Mouse (Mus musculus) lung, embryonic 15.5 days (tissue): Measurements from ENCODE around the gene Krr1. TPM values are rescaled to one million over a fixed set of nuclear protein-coding genes. Genes with fewer than 3 reads are reported as not detected.
"Not testable (repeated sequence)": the region's sequence is repeated elsewhere in the genome, so short reads cannot be mapped to it uniquely, and the experiment has no call there.

Source experiments
- ATAC-seq: fragments of 200-750 bp; cut with Nextera tagmentation; 2 replicates; pipeline ENCODE4 v1.8.0; 2017; ENCODE audit warnings: moderate number of reproducible peaks, borderline replicate concordance; ENCODE audit not compliant: low FRiP score, low TSS enrichment; ENCODE audit errors: extremely low read depth
- H3K27ac ChIP-seq: fragments of 300-500 bp; sonication (generic); 2 replicates; pipeline ENCODE4 v1.5.1; 2015; ENCODE audit warnings: moderate library complexity, mild to moderate bottlenecking, inconsistent platforms
- H3K27me3 ChIP-seq: fragments of 300-500 bp; sonication (generic); 2 replicates; pipeline ENCODE4 v1.6.1; 2015; ENCODE audit warnings: inconsistent platforms
- H3K36me3 ChIP-seq: fragments of 300-500 bp; sonication (generic); 2 replicates; pipeline ENCODE4 v1.6.1; 2015; ENCODE audit warnings: inconsistent platforms
- H3K4me1 ChIP-seq: fragments of 300-500 bp; sonication (generic); 2 replicates; pipeline ENCODE4 v1.6.1; 2015; ENCODE audit warnings: inconsistent platforms
- H3K4me2 ChIP-seq: fragments of 300-500 bp; sonication (generic); 2 replicates; pipeline ENCODE4 v1.6.1; 2015; ENCODE audit warnings: inconsistent platforms, mild to moderate bottlenecking, moderate library complexity
- H3K4me3 ChIP-seq: fragments of 300-500 bp; sonication (generic); 2 replicates; pipeline ENCODE4 v1.5.1; 2015; ENCODE audit warnings: mild to moderate bottlenecking, inconsistent platforms
- H3K9ac ChIP-seq: fragments of 300-500 bp; sonication (generic); 2 replicates; pipeline ENCODE4 v1.6.1; 2015; ENCODE audit warnings: inconsistent platforms
- H3K9me3 ChIP-seq: fragments of 300-500 bp; sonication (generic); 2 replicates; pipeline ENCODE4 v1.6.1; 2016; ENCODE audit warnings: inconsistent platforms
- WGBS: fragments of 180-500 bp; shearing (Covaris S2); methylation state at CpG from one replicate; pipeline ENCODE4 v1.1.7; 2015; 5-methylcytosine and 5-hydroxymethylcytosine counted together
- polyA plus RNA-seq: library from polyadenylated mRNA; unstranded; fragments of >200 nt; fragmentation: Nextera tagmentation; extraction: Ambion mirVana; gene quantifications from 2 replicates; pipeline ENCODE4 v1.2.1, GENCODE M21; 2015

Krr1 gene
- polyA plus RNA-seq, 1 experiment from 2014 or later = 49.1 TPM

- H3K36me3 ChIP-seq = peaks cover 44% of the 10 kb centered on the region
Observed at GRCm38 (mm10) chr10:111986453-111986852, 14.0 kb downstream of the Krr1 start.

DNA sequence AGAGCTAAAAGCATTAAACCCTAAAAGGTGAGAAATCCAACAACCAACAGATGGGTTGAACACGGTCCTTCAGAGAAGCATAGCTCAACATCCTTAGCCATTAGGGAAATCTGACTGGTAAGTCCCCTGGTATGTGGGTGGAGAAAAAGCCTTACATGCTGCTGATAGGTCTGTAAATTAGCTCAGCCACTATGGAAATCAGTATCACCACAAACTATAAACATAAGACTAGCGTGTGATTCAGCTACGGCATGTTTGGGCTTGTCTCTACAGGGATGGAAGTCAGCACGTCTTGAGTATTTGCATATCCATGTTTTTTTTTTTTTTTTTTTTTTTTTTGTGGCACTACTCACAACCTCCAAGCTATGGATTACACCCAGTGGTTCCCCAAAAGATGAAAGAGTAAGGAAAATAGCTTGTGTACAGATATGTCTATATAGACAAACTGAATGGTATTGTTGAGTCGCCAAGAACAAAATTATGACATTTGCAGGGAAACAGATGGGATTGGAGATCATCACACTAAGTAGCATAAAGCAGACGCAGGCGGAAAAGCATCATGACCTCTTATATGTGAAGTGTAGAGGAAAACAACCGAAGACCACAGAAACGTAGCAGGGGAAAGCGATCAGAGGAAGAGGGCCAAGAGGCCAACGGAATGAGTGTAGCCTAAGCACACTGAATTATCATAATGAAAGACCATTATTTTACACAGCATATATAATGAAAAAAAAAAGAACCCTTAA, 23.5 kb downstream of the Krr1 start:
- no peaks in the 10 kb centered on the region for H3K27me3 ChIP-seq
- H3K4me1 ChIP-seq = no peaks in the 10 kb centered on the region
- H3K9me3 ChIP-seq = no peaks in the 10 kb centered on the region
- no peak overlapping the region for H3K9ac ChIP-seq
- H3K36me3 ChIP-seq = no peaks in the 10 kb centered on the region
- H3K27ac ChIP-seq = no peak overlapping the region
- no peak overlapping the region for H3K4me2 ChIP-seq
- no peak for ATAC-seq
- 80% methylated on average over 11 of the region's 11 CpGs for WGBS
- no peak overlapping the region for H3K4me3 ChIP-seq

More at GRCm38 (mm10) chr10:111986453-111986852, 14.0 kb downstream of the Krr1 start:
- H3K27me3 ChIP-seq = no peaks in the 10 kb centered on the region
- no peaks in the 10 kb centered on the region for H3K9me3 ChIP-seq
- 81% methylated on average over 6 of the region's 6 CpGs for WGBS
- H3K4me3 ChIP-seq = no peak overlapping the region
- no peak overlapping the region for H3K4me2 ChIP-seq
- H3K4me1 ChIP-seq = no peaks in the 10 kb centered on the region
- ATAC-seq = no peak
- no peak overlapping the region for H3K9ac ChIP-seq
- H3K27ac ChIP-seq = no peak overlapping the region

- H3K27me3 ChIP-seq = no peaks in the 10 kb centered on the region
- H3K4me3 ChIP-seq = no peak overlapping the region
- no peaks in the 10 kb centered on the region for H3K36me3 ChIP-seq
- WGBS = 83% methylated on average over 7 of the region's 7 CpGs
- H3K9me3 ChIP-seq = no peaks in the 10 kb centered on the region
- no peaks in the 10 kb centered on the region for H3K4me1 ChIP-seq
- no peak overlapping the region for H3K4me2 ChIP-seq
- H3K27ac ChIP-seq = no peak overlapping the region
- no peak overlapping the region for H3K9ac ChIP-seq
- ATAC-seq = no peak
Observed at GRCm38 (mm10) chr10:111996549-111996904, 24.1 kb downstream of the Krr1 start.

- Histone ChIP-seq H3K27me3 (no peaks in the 10 kb centered on the region), H3K27ac (no peak overlapping the region), H3K9ac (no peak overlapping the region), H3K36me3 (no peaks in the 10 kb centered on the region), H3K4me2 (no peak overlapping the region), H3K4me3 (no peak overlapping the region), H3K4me1 (no peaks in the 10 kb centered on the region), H3K9me3 (no peaks in the 10 kb centered on the region)
- ATAC-seq = no peak
- 64% methylated on average over 8 of the region's 8 CpGs for WGBS
Observed at GRCm38 (mm10) chr10:111996911-111997347, 24.5 kb downstream of the Krr1 start.

GRCm38 (mm10) chr10:111997671-111998070, 25.2 kb downstream of the Krr1 start:
- no peak for ATAC-seq
- no peaks in the 10 kb centered on the region for H3K4me1 ChIP-seq

DNA sequence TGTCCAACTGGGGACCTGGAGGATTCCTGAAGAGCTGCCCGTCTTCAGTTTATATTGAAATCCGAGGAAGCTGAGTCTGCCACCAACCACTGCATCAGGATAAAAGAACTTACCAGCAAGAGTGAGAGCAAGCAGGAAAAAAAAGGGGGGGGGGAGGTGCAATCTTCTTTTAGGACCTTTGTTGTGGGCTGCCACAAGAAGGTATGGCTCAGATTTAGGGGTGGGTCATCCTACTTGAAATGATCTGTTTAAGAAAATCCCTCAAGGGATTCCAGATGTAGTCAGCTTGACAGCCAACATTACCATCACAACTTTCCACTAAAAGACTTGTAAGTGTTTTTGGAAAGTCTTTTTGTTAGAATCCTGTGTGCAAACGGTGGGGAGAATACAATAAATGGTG, 27.3 kb downstream of the Krr1 start:
- H3K36me3 ChIP-seq = no peaks in the 10 kb centered on the region
- H3K4me2 ChIP-seq = no peak overlapping the region
- H3K4me3 ChIP-seq = no peak overlapping the region
- H3K9me3 ChIP-seq = no peaks in the 10 kb centered on the region
- no peak overlapping the region for H3K27ac ChIP-seq
- no peaks in the 10 kb centered on the region for H3K27me3 ChIP-seq
- no peaks in the 10 kb centered on the region for H3K4me1 ChIP-seq
- no peak overlapping the region for H3K9ac ChIP-seq
- ATAC-seq = no peak
- WGBS = 57% methylated on average over 3 of the region's 3 CpGs

More at GRCm38 (mm10) chr10:111997671-111998070, 25.2 kb downstream of the Krr1 start:
- Histone ChIP-seq H3K36me3 (no peaks in the 10 kb centered on the region), H3K9ac (no peak overlapping the region), H3K4me3 (no peak overlapping the region), H3K9me3 (no peaks in the 10 kb centered on the region), H3K27ac (no peak overlapping the region), H3K4me2 (no peak overlapping the region), H3K27me3 (no peaks in the 10 kb centered on the region)

DNA sequence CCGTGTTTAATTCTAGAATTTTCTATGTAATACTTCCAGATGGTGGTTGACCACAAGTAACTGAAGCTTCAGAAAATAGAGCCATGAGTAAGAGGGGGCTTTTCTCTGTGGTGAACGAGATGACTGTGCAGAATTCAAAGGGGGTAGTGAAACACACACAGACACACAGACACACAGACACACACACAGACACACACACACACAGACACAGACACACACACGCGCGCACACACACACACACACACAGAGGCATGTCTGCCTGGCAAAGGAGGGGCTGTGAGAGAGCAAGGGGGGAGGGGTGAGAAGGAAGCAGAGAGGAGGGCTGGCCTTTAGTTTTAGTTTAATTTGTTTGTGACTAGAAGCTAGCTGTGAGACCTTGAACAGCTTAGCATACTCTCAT, 28.1 kb downstream of the Krr1 start:
- H3K4me2 ChIP-seq = no peak overlapping the region
- WGBS = 91% methylated on average over 5 of the region's 5 CpGs
- no peak overlapping the region for H3K9ac ChIP-seq
- no peak overlapping the region for H3K27ac ChIP-seq
- no peaks in the 10 kb centered on the region for H3K36me3 ChIP-seq
- H3K4me3 ChIP-seq = no peak overlapping the region
- no peaks in the 10 kb centered on the region for H3K4me1 ChIP-seq
- H3K9me3 ChIP-seq = no peaks in the 10 kb centered on the region
- no peak for ATAC-seq
- no peaks in the 10 kb centered on the region for H3K27me3 ChIP-seq

- H3K27ac ChIP-seq = no peak overlapping the region
- H3K27me3 ChIP-seq = no peaks in the 10 kb centered on the region
- ATAC-seq = no peak
- no peaks in the 10 kb centered on the region for H3K9me3 ChIP-seq
- no peak overlapping the region for H3K9ac ChIP-seq
- no peak overlapping the region for H3K4me2 ChIP-seq
- H3K4me1 ChIP-seq = no peaks in the 10 kb centered on the region
- no peak overlapping the region for H3K4me3 ChIP-seq
- no peaks in the 10 kb centered on the region for H3K36me3 ChIP-seq
- 86% methylated on average over 2 of the region's 2 CpGs for WGBS
Observed at GRCm38 (mm10) chr10:112001350-112001749, 28.9 kb downstream of the Krr1 start.

- WGBS = 80% methylated on average over 9 of the region's 9 CpGs
- Histone ChIP-seq H3K36me3 (no peaks in the 10 kb centered on the region), H3K27ac (no peak overlapping the region), H3K4me1 (no peaks in the 10 kb centered on the region), H3K4me3 (no peak overlapping the region), H3K9me3 (no peaks in the 10 kb centered on the region), H3K9ac (no peak overlapping the region), H3K4me2 (no peak overlapping the region), H3K27me3 (no peaks in the 10 kb centered on the region)
- no peak for ATAC-seq
Observed at GRCm38 (mm10) chr10:112001756-112002520, 29.5 kb downstream of the Krr1 start.

- no peak within 1 kb of the TSS for H3K9ac ChIP-seq
- no peaks in the 10 kb centered on the region for H3K9me3 ChIP-seq
- no peak within 1 kb of the TSS for H3K27ac ChIP-seq
- no peaks in the 10 kb centered on the region for H3K36me3 ChIP-seq
- WGBS = 48% methylated on average over 9 of the region's 9 CpGs
- no peaks in the 10 kb centered on the region for H3K27me3 ChIP-seq
- no peak for ATAC-seq
- H3K4me3 ChIP-seq = no peak within 1 kb of the TSS
- H3K4me1 ChIP-seq = no peaks in the 10 kb centered on the region
- H3K4me2 ChIP-seq = no peak within 1 kb of the TSS
Observed at GRCm38 (mm10) chr10:112002544-112003215, 30.2 kb downstream of the Krr1 start, which contains the start of gene Glipr1. Gene Glipr1 (minus strand): TSS chr10:112002631.

GRCm38 (mm10) chr10:112009511-112009910, 37.0 kb downstream of the Krr1 start:
- not testable (repeated sequence) for H3K9ac ChIP-seq, H3K27ac ChIP-seq, H3K4me2 ChIP-seq, H3K9me3 ChIP-seq, H3K4me1 ChIP-seq, H3K4me3 ChIP-seq, H3K36me3 ChIP-seq, H3K27me3 ChIP-seq, ATAC-seq
- WGBS = 71% methylated on average over 1 of the region's 1 CpGs

- Histone ChIP-seq H3K4me1 (no peaks in the 10 kb centered on the region), H3K36me3 (no peaks in the 10 kb centered on the region), H3K27ac (no peak overlapping the region), H3K9me3 (no peaks in the 10 kb centered on the region), H3K9ac (no peak overlapping the region), H3K4me2 (no peak overlapping the region), H3K4me3 (no peak overlapping the region), H3K27me3 (no peaks in the 10 kb centered on the region)
- 56% methylated on average over 2 of the region's 2 CpGs for WGBS
- ATAC-seq = no peak
Observed at GRCm38 (mm10) chr10:112023585-112023984, 51.1 kb downstream of the Krr1 start.
